Mouse (Mus musculus) kidney, adult 2 months (tissue): ENCODE results near the gene Ckap2.

Source experiments
- CTCF ChIP-seq: fragments of 200-500 bp; conservative IDR thresholded peaks from 2 replicates; pipeline ENCODE4 v1.5.1; 2011; ENCODE audit warnings: low read depth, mild to moderate bottlenecking, control low read depth, low read length, moderate library complexity, mixed read lengths; ENCODE audit not compliant: insufficient read depth, insufficient read length
- POLR2A ChIP-seq: fragments of 200-500 bp; IDR thresholded peaks from one replicate; pipeline ENCODE4 v1.6.1; 2011; ENCODE audit warnings: low read depth, low read length, control low read depth

- TF ChIP-seq CTCF (no peak), POLR2A (no peak)
Measured at GRCm38 (mm10) chr8:22214826-22215225, 29.2 kb upstream of the Ckap2 start.
